Mouse (Mus musculus) ovary, postnatal 36 days (tissue): ENCODE data around the gene Nedd4.

Experiments used
- DNase-seq: peaks from one replicate; pipeline ENCODE4 v3.0.0; 2022; ENCODE audit warnings: low spot score, mixed read lengths

Nedd4 gene

GRCm38 (mm10) chr9:72722622-72723021 lies 60.5 kb downstream of the Nedd4 start:
- DNase-seq: no peak

- no peak for DNase-seq
These were observed 62.5 kb downstream of the Nedd4 start for GRCm38 (mm10) chr9:72724491-72725221.

- peak; percentile 59 for DNase-seq
These were observed 71.8 kb downstream of the Nedd4 start for GRCm38 (mm10) chr9:72733966-72734365.

- DNase-seq: peak; percentile 42
These were observed 73.8 kb downstream of the Nedd4 start for GRCm38 (mm10) chr9:72735822-72736410.

GRCm38 (mm10) chr9:72741206-72741605 lies 79.1 kb downstream of the Nedd4 start:
- no peak for DNase-seq

GRCm38 (mm10) chr9:72746278-72746677 lies 84.1 kb downstream of the Nedd4 start:
- no peak for DNase-seq

- no peak for DNase-seq
These were observed 88.1 kb downstream of the Nedd4 start for GRCm38 (mm10) chr9:72750272-72750671.

- no peak for DNase-seq
These were observed 90.5 kb downstream of the Nedd4 start for GRCm38 (mm10) chr9:72752656-72753055.

- DNase-seq: no peak
These were observed 91.6 kb downstream of the Nedd4 start for GRCm38 (mm10) chr9:72753741-72754140.

GRCm38 (mm10) chr9:72757143-72757542 lies 95.0 kb downstream of the Nedd4 start:
- DNase-seq: no peak

GRCm38 (mm10) chr9:72758705-72759131 lies 96.6 kb downstream of the Nedd4 start:
- DNase-seq: no peak

GRCm38 (mm10) chr9:72763050-72763718 lies 101.0 kb downstream of the Nedd4 start:
- DNase-seq: no peak

GRCm38 (mm10) chr9:72766789-72767349 lies 104.7 kb downstream of the Nedd4 start:
- peak; percentile 82 for DNase-seq

- DNase-seq: no peak
These were observed 112.9 kb downstream of the Nedd4 start for GRCm38 (mm10) chr9:72775022-72775421.

- no peak for DNase-seq
These were observed 116.9 kb downstream of the Nedd4 start for GRCm38 (mm10) chr9:72779004-72779403.

- DNase-seq: no peak
These were observed 117.6 kb downstream of the Nedd4 start for GRCm38 (mm10) chr9:72779733-72780132.

GRCm38 (mm10) chr9:72780694-72781093 lies 118.5 kb downstream of the Nedd4 start:
- DNase-seq: no peak

- DNase-seq: no peak
These were observed 119.3 kb downstream of the Nedd4 start for GRCm38 (mm10) chr9:72781466-72781865.

- DNase-seq: no peak
These were observed 120.0 kb downstream of the Nedd4 start for GRCm38 (mm10) chr9:72782121-72782520.

GRCm38 (mm10) chr9:72787732-72788131 lies 125.6 kb downstream of the Nedd4 start:
- no peak for DNase-seq

GRCm38 (mm10) chr9:72790530-72791212 lies 128.5 kb downstream of the Nedd4 start:
- DNase-seq: no peak

- no peak for DNase-seq
These were observed 129.1 kb downstream of the Nedd4 start for GRCm38 (mm10) chr9:72791213-72791582.
